Mouse (Mus musculus) embryonic facial prominence, embryonic 15.5 days (tissue): Measurements from ENCODE around the gene Nans. TPM values are rescaled to one million over a fixed set of nuclear protein-coding genes. Genes with fewer than 3 reads are reported as not detected.
A peak's percentile ranks its signal among the peaks of the same experiment; 100 is the strongest.

Source experiments
- ATAC-seq: fragments of 200-750 bp; cut with Nextera tagmentation; 2 replicates; pipeline ENCODE4 v1.8.0; 2017; ENCODE audit warnings: low read depth, moderate TSS enrichment; ENCODE audit not compliant: insufficient number of reproducible peaks, low FRiP score, low TSS enrichment
- H3K27ac ChIP-seq: fragments of 300-500 bp; sonication (generic); replicated peaks from 2 replicates; pipeline ENCODE4 v1.5.1; 2015; ENCODE audit warnings: mild to moderate bottlenecking, inconsistent platforms
- H3K27me3 ChIP-seq: fragments of 300-500 bp; sonication (generic); 2 replicates; pipeline ENCODE4 v1.6.1; 2015; ENCODE audit warnings: inconsistent platforms
- H3K36me3 ChIP-seq: fragments of 300-500 bp; sonication (generic); 2 replicates; pipeline ENCODE4 v1.6.1; 2015; ENCODE audit warnings: mild to moderate bottlenecking, inconsistent platforms
- H3K4me1 ChIP-seq: fragments of 300-500 bp; sonication (generic); 2 replicates; pipeline ENCODE4 v1.6.1; 2015; ENCODE audit warnings: inconsistent platforms
- H3K4me2 ChIP-seq: fragments of 300-500 bp; sonication (generic); replicated peaks from 2 replicates; pipeline ENCODE4 v1.6.1; 2015; ENCODE audit warnings: mild to moderate bottlenecking, inconsistent platforms
- H3K4me3 ChIP-seq: fragments of 300-500 bp; sonication (generic); replicated peaks from 2 replicates; pipeline ENCODE4 v1.5.1; 2015; ENCODE audit warnings: mild to moderate bottlenecking, inconsistent platforms
- H3K9ac ChIP-seq: fragments of 300-500 bp; sonication (generic); 2 replicates; pipeline ENCODE4 v1.6.1; 2015; ENCODE audit warnings: inconsistent platforms
- H3K9me3 ChIP-seq: fragments of 300-500 bp; sonication (generic); replicated peaks from 2 replicates; pipeline ENCODE4 v1.6.1; 2016; ENCODE audit warnings: inconsistent platforms
- WGBS: fragments of 180-500 bp; shearing (Covaris S2); methylation state at CpG from one replicate; pipeline ENCODE4 v1.1.7; 2015; 5-methylcytosine and 5-hydroxymethylcytosine counted together
- polyA plus RNA-seq: library from polyadenylated mRNA; unstranded; fragments of >200 nt; fragmentation: Nextera tagmentation; extraction: Ambion mirVana; gene quantifications from 2 replicates; pipeline ENCODE4 v1.2.1, GENCODE M21; 2015

Gene Nans
- 79.8 and 85.1 TPM in 2 replicates for polyA plus RNA-seq

GRCm38 (mm10) chr4:46489028-46489925, at the start of gene Nans:
TSS of gene Nans (plus strand) at chr4:46489248.
- under 1% methylated on average over 58 of the region's 58 CpGs for WGBS

GRCm38 (mm10) chr4:46442501-46442900, 46.5 kb upstream of the Nans start:
- no peak for ATAC-seq
- H3K27me3 ChIP-seq: no peaks in the 10 kb centered on the region
- H3K4me2 ChIP-seq: no peak overlapping the region
- no peak overlapping the region for H3K4me3 ChIP-seq
- H3K27ac ChIP-seq: no peak overlapping the region
- H3K36me3 ChIP-seq: no peaks in the 10 kb centered on the region
- no peak overlapping the region for H3K9ac ChIP-seq
- H3K4me1 ChIP-seq: no peaks in the 10 kb centered on the region
- WGBS: 67% methylated on average over 4 of the region's 4 CpGs
- H3K9me3 ChIP-seq: no peaks in the 10 kb centered on the region

More at GRCm38 (mm10) chr4:46489028-46489925, at the start of gene Nans:
- H3K9ac ChIP-seq: peak within 1 kb of the TSS; percentile 68
- H3K27ac ChIP-seq: peak within 1 kb of the TSS; percentile 81
- no peaks in the 10 kb centered on the region for H3K9me3 ChIP-seq
- ATAC-seq: peak; percentile 97
- peak within 1 kb of the TSS; percentile 63 for H3K4me2 ChIP-seq
- peaks cover 18% of the 10 kb centered on the region for H3K36me3 ChIP-seq
- no peaks in the 10 kb centered on the region for H3K27me3 ChIP-seq
- H3K4me1 ChIP-seq: peaks cover 15% of the 10 kb centered on the region
- H3K4me3 ChIP-seq: peak within 1 kb of the TSS; percentile 75

DNA sequence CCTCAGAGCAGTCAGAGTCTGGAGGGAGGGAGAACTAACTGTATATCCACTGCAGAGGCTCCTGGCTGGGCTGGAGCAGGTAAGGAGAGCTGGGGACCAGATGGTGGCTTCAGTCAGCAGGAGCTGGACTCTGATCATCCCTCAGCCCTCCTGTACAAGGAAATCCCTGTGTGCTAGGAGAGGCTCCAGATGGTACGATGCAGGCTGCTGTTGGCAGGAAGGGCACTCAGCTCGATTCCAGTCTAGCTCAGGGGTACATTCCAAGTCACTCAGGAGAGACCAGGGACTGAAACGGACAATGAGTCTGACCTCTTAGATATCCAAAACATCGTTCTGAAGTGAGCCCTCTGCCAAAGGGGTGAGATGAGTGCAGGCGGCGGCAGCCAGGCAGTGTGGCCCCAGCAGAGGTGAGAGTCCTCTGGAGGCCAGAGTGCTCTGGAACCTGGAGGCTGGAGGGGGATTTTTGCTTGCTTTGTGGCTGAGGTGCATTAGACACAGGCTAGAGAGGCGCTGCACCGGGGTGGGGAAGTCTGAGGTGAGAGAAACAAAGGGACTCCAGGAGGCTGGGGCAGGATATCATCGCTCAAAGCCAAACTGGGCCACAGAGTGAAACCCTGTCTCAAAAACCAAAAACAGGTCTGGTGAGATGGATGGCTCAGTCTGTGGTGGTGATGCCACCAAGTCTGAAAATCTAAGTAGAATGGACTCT, 43.7 kb upstream of the Nans start:
- H3K36me3 ChIP-seq: no peaks in the 10 kb centered on the region
- H3K4me2 ChIP-seq: no peak overlapping the region
- H3K27me3 ChIP-seq: no peaks in the 10 kb centered on the region
- no peaks in the 10 kb centered on the region for H3K9me3 ChIP-seq
- H3K9ac ChIP-seq: no peak overlapping the region
- H3K27ac ChIP-seq: no peak overlapping the region
- 33% methylated on average over 9 of the region's 9 CpGs for WGBS
- no peaks in the 10 kb centered on the region for H3K4me1 ChIP-seq
- no peak overlapping the region for H3K4me3 ChIP-seq
- ATAC-seq: no peak

- Histone ChIP-seq H3K9ac (no peak overlapping the region), H3K4me3 (no peak overlapping the region), H3K4me2 (no peak overlapping the region), H3K36me3 (no peaks in the 10 kb centered on the region), H3K4me1 (peaks cover 2% of the 10 kb centered on the region; the same call in 1 of the 2 replicates), H3K9me3 (no peaks in the 10 kb centered on the region), H3K27ac (no peak overlapping the region), H3K27me3 (no peaks in the 10 kb centered on the region)
- no peak for ATAC-seq
- 45% methylated on average over 1 of the region's 1 CpGs for WGBS
These were observed 41.6 kb upstream of the Nans start for GRCm38 (mm10) chr4:46447461-46447860.

DNA sequence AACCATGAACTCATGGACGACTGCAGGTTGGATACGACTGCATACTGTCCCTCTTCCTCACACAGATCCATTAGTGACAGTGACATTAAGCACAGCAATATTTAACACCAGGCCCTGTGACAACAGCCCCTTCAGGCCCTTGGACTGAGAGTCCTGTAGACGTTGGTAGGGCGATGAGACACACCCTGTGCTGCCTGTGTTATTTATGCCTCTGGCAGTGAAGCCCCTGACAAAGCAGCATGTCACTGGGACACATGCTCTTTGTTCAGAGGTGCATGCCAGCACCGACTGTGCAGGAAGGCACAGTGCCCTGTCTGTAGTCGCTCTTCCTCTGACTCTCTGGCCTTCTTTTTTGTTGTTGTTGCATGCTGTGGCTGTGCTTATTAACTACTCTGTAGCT, 40.2 kb upstream of the Nans start:
- Histone ChIP-seq H3K27me3 (no peaks in the 10 kb centered on the region), H3K9me3 (no peaks in the 10 kb centered on the region), H3K4me1 (peaks cover 17% of the 10 kb centered on the region), H3K36me3 (no peaks in the 10 kb centered on the region), H3K27ac (no peak overlapping the region), H3K9ac (no peak overlapping the region), H3K4me3 (no peak overlapping the region), H3K4me2 (no peak overlapping the region)
- ATAC-seq: no peak
- 31% methylated on average over 6 of the region's 6 CpGs for WGBS

DNA sequence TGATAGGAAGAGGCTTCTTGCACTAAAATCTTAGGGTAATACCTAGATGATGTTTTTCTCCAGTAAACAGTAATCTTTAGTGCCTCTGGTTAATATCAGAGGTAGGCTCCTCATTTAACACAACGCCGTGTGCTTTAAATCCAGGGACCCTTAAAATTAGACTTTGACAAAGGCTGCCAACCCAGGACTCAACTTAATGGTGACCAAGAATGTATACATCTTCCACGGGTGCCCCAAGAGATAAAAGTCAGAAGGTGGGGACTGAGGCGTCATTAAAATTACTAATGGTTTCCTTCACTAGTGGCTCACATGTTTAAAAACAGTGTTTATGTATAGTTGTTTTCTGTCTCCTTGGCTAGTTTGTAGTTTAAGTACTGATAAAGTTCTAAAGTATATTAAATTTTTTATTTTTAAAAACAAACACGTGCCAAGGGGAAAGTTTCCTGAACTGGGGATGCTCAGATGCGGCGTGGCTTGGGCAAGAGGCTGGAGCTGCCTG, 39.0 kb upstream of the Nans start:
- H3K9ac ChIP-seq: peak overlapping the region; percentile 24
- H3K27me3 ChIP-seq: no peaks in the 10 kb centered on the region
- no peaks in the 10 kb centered on the region for H3K9me3 ChIP-seq
- WGBS: 32% methylated on average over 7 of the region's 7 CpGs
- H3K36me3 ChIP-seq: no peaks in the 10 kb centered on the region
- H3K4me1 ChIP-seq: peaks cover 27% of the 10 kb centered on the region
- peak overlapping the region; percentile 63 for H3K4me2 ChIP-seq
- no peak for ATAC-seq
- peak overlapping the region; percentile 79 for H3K4me3 ChIP-seq
- H3K27ac ChIP-seq: peak overlapping the region; percentile 99

DNA sequence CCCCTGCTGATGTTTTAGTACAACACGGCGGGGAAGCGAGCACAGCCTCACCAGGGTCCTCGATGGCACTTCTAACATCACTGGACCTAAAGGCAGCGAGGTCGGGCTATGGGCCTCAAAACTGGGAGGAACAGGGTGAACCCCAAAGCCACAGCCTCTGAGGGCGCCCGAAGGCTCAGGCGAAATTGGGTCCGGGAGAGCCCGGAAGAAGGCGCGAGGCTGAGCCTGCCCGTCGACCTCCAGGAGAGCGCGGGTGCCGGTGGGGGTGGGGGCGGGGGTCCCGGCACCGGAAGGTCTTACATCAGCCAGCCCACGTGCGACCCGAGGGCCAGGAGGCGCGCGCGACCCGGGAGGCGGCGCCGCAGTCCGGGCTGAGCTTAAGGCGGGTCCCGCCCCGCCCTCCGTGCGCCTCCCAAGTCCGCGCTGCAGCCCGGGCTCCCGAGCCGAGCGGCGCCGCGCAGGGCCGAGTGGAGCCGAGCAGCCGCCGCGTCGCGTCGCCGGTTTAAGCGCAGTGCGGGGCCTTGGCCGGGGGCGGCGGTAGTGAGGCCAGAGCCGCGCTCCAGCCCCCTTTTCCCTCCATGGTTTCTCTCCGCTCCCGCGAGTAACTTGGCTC, 38.4 kb upstream of the Nans start, which contains the start of gene Anp32b:
Anp32b (plus strand) TSS at position 384 of the 613 bp plus-strand sequence.
- WGBS: under 1% methylated on average over 64 of the region's 66 CpGs
- H3K9ac ChIP-seq: peak within 1 kb of the TSS; percentile 97
- no peaks in the 10 kb centered on the region for H3K9me3 ChIP-seq
- peak within 1 kb of the TSS; percentile 79 for H3K4me3 ChIP-seq
- H3K27me3 ChIP-seq: no peaks in the 10 kb centered on the region
- ATAC-seq: peak; percentile 95
- peaks cover 32% of the 10 kb centered on the region for H3K4me1 ChIP-seq
- H3K36me3 ChIP-seq: no peaks in the 10 kb centered on the region
- H3K27ac ChIP-seq: peak within 1 kb of the TSS; percentile 99
- peak within 1 kb of the TSS; percentile 86 for H3K4me2 ChIP-seq

- ATAC-seq: peak; percentile 55
- H3K4me2 ChIP-seq: peak overlapping the region; percentile 86
- no peaks in the 10 kb centered on the region for H3K36me3 ChIP-seq
- under 1% methylated on average over 55 of the region's 70 CpGs for WGBS
- H3K27ac ChIP-seq: peak overlapping the region; percentile 99
- H3K9me3 ChIP-seq: no peaks in the 10 kb centered on the region
- H3K4me1 ChIP-seq: peaks cover 39% of the 10 kb centered on the region
- no peaks in the 10 kb centered on the region for H3K27me3 ChIP-seq
- peak overlapping the region; percentile 79 for H3K4me3 ChIP-seq
- H3K9ac ChIP-seq: peak overlapping the region; percentile 97
These were observed 37.7 kb upstream of the Nans start for GRCm38 (mm10) chr4:46451240-46451757.

GRCm38 (mm10) chr4:46451758-46452480, 37.1 kb upstream of the Nans start:
- WGBS: under 1% methylated on average over 89 of the region's 111 CpGs
- ATAC-seq: peak; percentile 26
- Histone ChIP-seq H3K4me2 (peak overlapping the region; percentile 86), H3K27ac (peak overlapping the region; percentile 99), H3K4me3 (peak overlapping the region; percentile 79), H3K9me3 (no peaks in the 10 kb centered on the region), H3K36me3 (no peaks in the 10 kb centered on the region), H3K27me3 (no peaks in the 10 kb centered on the region), H3K4me1 (peaks cover 45% of the 10 kb centered on the region), H3K9ac (peak overlapping the region; percentile 97)

DNA sequence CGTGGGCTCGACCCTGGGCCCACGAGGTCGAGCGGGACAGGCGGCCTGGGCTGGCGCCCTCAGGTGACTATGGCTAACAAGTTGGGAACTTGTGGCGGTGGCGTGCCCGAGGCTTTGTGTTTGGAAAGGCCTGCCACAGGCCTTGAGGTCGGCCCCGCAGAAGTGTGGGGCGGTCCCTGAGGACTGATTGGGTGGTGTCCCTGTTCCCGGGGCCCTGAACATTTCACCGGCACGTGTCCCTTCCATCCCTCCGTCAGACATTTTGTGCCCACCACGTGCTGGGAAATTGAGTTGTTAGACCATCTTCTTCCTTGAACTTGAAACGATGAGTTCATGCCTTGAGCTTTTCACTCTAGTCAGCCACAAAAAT, 36.6 kb upstream of the Nans start:
- H3K4me3 ChIP-seq: peak overlapping the region; percentile 79
- H3K27ac ChIP-seq: peak overlapping the region; percentile 99
- peak overlapping the region; percentile 86 for H3K4me2 ChIP-seq
- no peak; the same call in 1 of the 2 replicates for ATAC-seq
- peaks cover 45% of the 10 kb centered on the region for H3K4me1 ChIP-seq
- H3K9me3 ChIP-seq: no peaks in the 10 kb centered on the region
- peak overlapping the region; percentile 97 for H3K9ac ChIP-seq
- no peaks in the 10 kb centered on the region for H3K36me3 ChIP-seq
- WGBS: under 1% methylated on average over 19 of the region's 19 CpGs
- H3K27me3 ChIP-seq: no peaks in the 10 kb centered on the region
